Mouse (Mus musculus): ENCODE measurements around the gene Trmt10b. TPM values are rescaled to one million over a fixed set of nuclear protein-coding genes. Genes with fewer than 3 reads are reported as not detected.

Trmt10b gene
- total and polyA plus RNA-seq, 2 experiments from 2014 or later: 12.5 to 23.3 TPM

DNA sequence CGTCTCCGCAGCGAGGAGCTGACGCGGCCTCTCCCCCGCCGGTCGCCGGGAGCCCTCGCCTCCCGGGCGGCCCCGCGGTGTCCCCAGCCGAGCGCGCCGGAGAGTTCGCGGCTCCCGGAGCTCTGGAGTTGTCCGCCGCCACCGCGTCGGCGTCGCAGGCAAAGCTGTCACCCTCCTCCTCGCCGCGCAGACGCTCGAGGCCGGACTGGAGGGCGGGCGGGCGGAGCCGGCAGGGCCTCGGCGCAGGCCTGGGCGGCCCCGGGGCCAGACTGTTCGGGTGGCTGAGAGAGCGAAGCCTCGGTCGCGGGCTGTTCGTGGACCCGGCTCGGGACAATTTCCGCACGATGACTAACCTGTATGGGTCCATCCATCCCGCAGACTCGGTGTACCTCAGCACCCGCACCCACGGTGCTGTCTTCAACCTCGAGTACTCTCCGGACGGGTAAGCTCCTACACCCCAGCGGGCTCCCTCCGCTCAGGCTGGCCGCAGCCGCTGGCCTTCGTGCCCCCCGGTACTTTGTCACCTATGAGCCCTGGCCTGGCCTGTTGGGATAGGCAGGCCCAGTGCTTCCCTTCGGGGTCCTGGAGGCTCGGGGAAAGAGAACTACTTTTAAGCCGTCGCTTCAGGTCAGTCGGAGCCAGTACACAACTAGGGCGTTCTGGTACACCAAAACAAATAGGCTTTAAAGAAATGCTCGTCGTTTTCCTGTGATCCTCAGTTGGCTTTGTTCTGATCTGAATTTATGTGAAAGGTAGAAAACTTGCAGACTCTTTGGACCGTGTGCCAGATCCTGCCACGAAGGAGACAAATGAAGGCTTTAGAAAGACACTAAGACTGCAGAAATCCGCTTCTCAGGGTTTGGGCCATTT lies 45.6 kb downstream of the Trmt10b start, which contains the start of gene Exosc3:
TSS of gene Exosc3 (minus strand) at position 447 of the 870 bp plus-strand sequence.
- under 1% methylated on average over 54 of the region's 76 CpGs for WGBS
- ATAC-seq (ENCODE audit: low FRiP score): peak; percentile 71
- peak within 1 kb of the TSS; percentile 74 for H3K9ac ChIP-seq (replicated peaks; ENCODE audit: low read length, poor library complexity, severe bottlenecking)
- H3K27ac ChIP-seq (ENCODE audit: low read depth, low read length): peak within 1 kb of the TSS; percentile 94
- no peak for TF ChIP-seq CTCF (IDR thresholded peaks at IDR 0.05)
- peak within 1 kb of the TSS; percentile 78 for H3K4me3 ChIP-seq (ENCODE audit: low read depth, low read length)
- no peaks in the 10 kb centered on the region for H3K27me3 ChIP-seq (ENCODE audit: insufficient read depth, low read length)
- H3K4me1 ChIP-seq (ENCODE audit: insufficient read depth, low read length): 0 out of 2 replicates have a peak, but pooled peaks cover 7% of the 10 kb centered on the region
- peaks cover 4% of the 10 kb centered on the region for H3K36me3 ChIP-seq (ENCODE audit: insufficient read depth, low read length)
- no peaks in the 10 kb centered on the region for H3K9me3 ChIP-seq (ENCODE audit: low read length)
- peak; percentile 38 for DNase-seq (ENCODE audit: low spot score)
- H3K4me2 ChIP-seq (ENCODE audit: low read depth, low read length, poor library complexity, severe bottlenecking): peak within 1 kb of the TSS; percentile 84

GRCm38 (mm10) chr4:45356653-45357052 lies 59.7 kb downstream of the Trmt10b start:
- Histone ChIP-seq H3K36me3 (ENCODE audit: insufficient read depth, low read length) (peaks cover 4% of the 10 kb centered on the region), H3K9ac (replicated peaks; ENCODE audit: low read length, poor library complexity, severe bottlenecking) (no peak overlapping the region), H3K27me3 (ENCODE audit: insufficient read depth, low read length) (no peaks in the 10 kb centered on the region), H3K9me3 (ENCODE audit: low read length) (no peaks in the 10 kb centered on the region), H3K4me2 (ENCODE audit: low read depth, low read length, poor library complexity, severe bottlenecking) (no peak overlapping the region), H3K27ac (ENCODE audit: low read depth, low read length) (no peak overlapping the region), H3K4me1 (ENCODE audit: insufficient read depth, low read length) (no peaks in the 10 kb centered on the region), H3K4me3 (ENCODE audit: low read depth, low read length) (no peak overlapping the region)
- ATAC-seq (ENCODE audit: low FRiP score) (no peak), DNase-seq (ENCODE audit: low spot score) (no peak)
- no peak for TF ChIP-seq CTCF (IDR thresholded peaks at IDR 0.05)
- 85% methylated on average over 3 of the region's 3 CpGs for WGBS

Other genes starting within 250 kb of the Trmt10b start
- 22.1 and 24.6 TPM in 2 replicates for gene Fbxo10, start 212.5 kb upstream of the Trmt10b start, total RNA-seq (2014; rRNA removed)
- 13.7 and 14.6 TPM in 2 replicates for gene Fbxo10, start 212.5 kb upstream of the Trmt10b start, polyA plus RNA-seq (2015; fragmentation: Nextera tagmentation; extraction: Ambion mirVana)
- 109 and 128 TPM in 2 replicates for gene Tomm5, start 189.0 kb upstream of the Trmt10b start, total RNA-seq (2014; rRNA removed)
- 194 and 204 TPM in 2 replicates for gene Tomm5, start 189.0 kb upstream of the Trmt10b start, polyA plus RNA-seq (2015; fragmentation: Nextera tagmentation; extraction: Ambion mirVana)
- gene Frmpd1, start 112.3 kb upstream of the Trmt10b start, total RNA-seq (2014; rRNA removed): 5.9 and 9.6 TPM in 2 replicates
- gene Frmpd1, start 112.3 kb upstream of the Trmt10b start, polyA plus RNA-seq (2015; fragmentation: Nextera tagmentation; extraction: Ambion mirVana): 3.0 and 3.2 TPM in 2 replicates
- gene Dcaf10, start 45.0 kb downstream of the Trmt10b start, total RNA-seq (2014; rRNA removed): 29.0 and 62.5 TPM in 2 replicates
- gene Dcaf10, start 45.0 kb downstream of the Trmt10b start, polyA plus RNA-seq (2015; fragmentation: Nextera tagmentation; extraction: Ambion mirVana): 9.0 and 10.1 TPM in 2 replicates
- 19.9 and 26.2 TPM in 2 replicates for gene Exosc3, start 45.6 kb downstream of the Trmt10b start, total RNA-seq (2014; rRNA removed)
- 21.3 and 24.3 TPM in 2 replicates for gene Exosc3, start 45.6 kb downstream of the Trmt10b start, polyA plus RNA-seq (2015; fragmentation: Nextera tagmentation; extraction: Ambion mirVana)
- gene Slc25a51, start 111.6 kb downstream of the Trmt10b start, total RNA-seq (2014; rRNA removed): 128 and 132 TPM in 2 replicates
- gene Slc25a51, start 111.6 kb downstream of the Trmt10b start, polyA plus RNA-seq (2015; fragmentation: Nextera tagmentation; extraction: Ambion mirVana): 62.8 and 69.7 TPM in 2 replicates
- gene Shb, start 235.3 kb downstream of the Trmt10b start, total RNA-seq (2014; rRNA removed): 18.1 and 21.9 TPM in 2 replicates
- gene Shb, start 235.3 kb downstream of the Trmt10b start, polyA plus RNA-seq (2015; fragmentation: Nextera tagmentation; extraction: Ambion mirVana): 5.2 and 5.8 TPM in 2 replicates

Measured in midbrain, postnatal 0 days (tissue).